Mouse (Mus musculus): ENCODE measurements around the gene Syde2. TPM values are rescaled to one million over a fixed set of nuclear protein-coding genes. Genes with fewer than 3 reads are reported as not detected.

The Syde2 gene
- polyA plus RNA-seq, 1 experiment from 2014 or later, result 0.31 TPM

DNA sequence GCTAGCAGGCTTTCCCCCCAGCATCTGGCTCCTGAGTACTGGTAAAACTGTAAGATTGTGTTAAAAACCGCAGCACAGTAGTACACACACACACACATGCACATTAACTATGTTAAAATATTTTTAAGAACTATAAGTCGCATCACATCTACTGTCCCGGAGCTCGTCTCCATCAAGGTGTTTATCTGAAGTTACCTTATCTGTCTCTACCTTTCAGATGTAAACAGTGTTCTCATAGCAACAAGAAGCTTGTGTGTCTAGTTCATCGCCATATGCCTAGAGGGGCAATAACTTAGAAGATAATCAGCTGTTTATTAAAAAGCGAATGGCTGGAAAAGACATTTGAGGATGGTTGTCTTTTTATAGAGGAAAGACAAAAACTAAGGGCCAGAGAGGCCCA is 37.8 kb downstream of the Syde2 start:
- no peaks in the 10 kb centered on the region for H3K36me3 ChIP-seq
- no peaks in the 10 kb centered on the region for H3K27me3 ChIP-seq
- no peak overlapping the region for H3K27ac ChIP-seq
- H3K9ac ChIP-seq, result no peak overlapping the region
- H3K4me3 ChIP-seq, result no peak overlapping the region
- peaks cover 6% of the 10 kb centered on the region for H3K4me1 ChIP-seq (replicated peaks)
- ATAC-seq (ENCODE audit: low FRiP score), result no peak
- H3K9me3 ChIP-seq, result no peaks in the 10 kb centered on the region
- no peak overlapping the region for H3K4me2 ChIP-seq
- 97% methylated on average over 6 of the region's 6 CpGs for WGBS

DNA sequence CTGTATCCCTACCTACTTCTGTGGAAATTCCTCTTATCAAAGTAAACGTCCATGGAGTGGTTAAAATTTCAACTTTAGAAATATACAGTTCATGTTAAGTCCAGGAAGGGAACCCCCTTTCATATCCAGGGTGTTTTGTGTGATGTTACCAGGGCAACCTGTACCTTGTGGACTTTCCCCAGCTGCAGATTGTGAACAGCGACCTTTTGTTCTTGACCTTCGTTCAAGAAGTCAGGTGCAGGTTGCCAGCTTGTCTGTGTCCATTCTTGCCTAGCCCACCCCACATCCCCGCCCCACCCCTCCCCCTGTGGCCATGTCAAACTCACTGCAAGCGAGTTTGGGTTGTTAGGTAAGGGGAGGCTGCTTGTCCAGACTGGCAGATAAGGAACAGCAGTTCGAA is 39.4 kb downstream of the Syde2 start:
- no peaks in the 10 kb centered on the region for H3K36me3 ChIP-seq
- no peak overlapping the region for H3K4me2 ChIP-seq
- H3K9ac ChIP-seq, result no peak overlapping the region
- H3K27me3 ChIP-seq, result no peaks in the 10 kb centered on the region
- no peaks in the 10 kb centered on the region for H3K9me3 ChIP-seq
- H3K4me1 ChIP-seq (replicated peaks), result peaks cover 8% of the 10 kb centered on the region
- ATAC-seq (ENCODE audit: low FRiP score), result no peak
- no peak overlapping the region for H3K4me3 ChIP-seq
- no peak overlapping the region for H3K27ac ChIP-seq
- whole genome bisulfite sequencing, result 43% methylated on average over 6 of the region's 6 CpGs

DNA sequence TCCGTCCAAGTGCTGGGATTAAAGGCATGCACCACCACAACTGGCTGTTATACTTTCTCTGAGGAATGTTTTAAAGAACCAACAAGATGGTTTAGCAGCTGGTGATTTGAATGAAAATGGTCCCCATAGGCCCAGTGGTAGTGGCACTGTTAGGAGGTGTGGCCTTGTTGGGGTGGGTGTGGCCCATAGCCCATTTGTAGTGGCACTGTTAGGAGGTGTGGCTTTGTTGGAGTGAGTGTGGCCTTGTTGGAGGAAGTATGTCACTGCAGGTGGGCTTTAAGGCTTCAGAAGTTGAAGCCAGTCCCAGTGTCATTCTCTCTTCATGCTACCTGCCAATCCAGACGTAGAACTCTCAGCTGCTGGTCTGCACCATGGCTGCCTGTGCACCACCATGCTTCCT is 40.7 kb downstream of the Syde2 start:
- Histone ChIP-seq H3K27ac (no peak overlapping the region), H3K4me1 (replicated peaks) (peaks cover 8% of the 10 kb centered on the region), H3K9me3 (no peaks in the 10 kb centered on the region), H3K36me3 (no peaks in the 10 kb centered on the region), H3K4me2 (no peak overlapping the region), H3K9ac (no peak overlapping the region), H3K27me3 (no peaks in the 10 kb centered on the region), H3K4me3 (no peak overlapping the region)
- 94% methylated on average over 2 of the region's 2 CpGs for WGBS
- ATAC-seq (ENCODE audit: low FRiP score), result no peak

DNA sequence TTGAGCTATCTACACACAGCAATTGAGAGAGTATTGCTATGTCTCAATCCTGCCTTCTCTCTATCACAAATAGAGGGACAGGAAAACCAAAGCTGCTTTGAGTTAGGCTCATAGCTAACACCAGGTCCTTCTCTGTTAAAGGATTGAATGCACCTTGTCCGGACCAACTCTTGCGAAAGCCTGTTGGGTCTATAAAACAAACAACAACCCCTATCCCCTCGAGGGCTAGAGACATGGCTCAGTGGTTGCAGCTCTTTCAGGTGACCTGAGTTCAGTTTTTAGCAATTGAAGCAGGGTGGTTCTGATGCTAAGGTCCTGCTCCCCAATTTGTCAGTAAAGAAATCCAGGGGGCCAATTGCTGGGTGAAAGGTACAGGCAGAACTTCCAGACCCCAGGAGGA is 41.6 kb downstream of the Syde2 start:
- ATAC-seq (ENCODE audit: low FRiP score), result no peak
- Histone ChIP-seq H3K36me3 (no peaks in the 10 kb centered on the region), H3K27me3 (no peaks in the 10 kb centered on the region), H3K4me2 (no peak overlapping the region), H3K9ac (no peak overlapping the region), H3K9me3 (no peaks in the 10 kb centered on the region), H3K4me1 (replicated peaks) (peaks cover 8% of the 10 kb centered on the region), H3K4me3 (no peak overlapping the region), H3K27ac (no peak overlapping the region)
- 82% methylated on average over 3 of the region's 3 CpGs for WGBS

DNA sequence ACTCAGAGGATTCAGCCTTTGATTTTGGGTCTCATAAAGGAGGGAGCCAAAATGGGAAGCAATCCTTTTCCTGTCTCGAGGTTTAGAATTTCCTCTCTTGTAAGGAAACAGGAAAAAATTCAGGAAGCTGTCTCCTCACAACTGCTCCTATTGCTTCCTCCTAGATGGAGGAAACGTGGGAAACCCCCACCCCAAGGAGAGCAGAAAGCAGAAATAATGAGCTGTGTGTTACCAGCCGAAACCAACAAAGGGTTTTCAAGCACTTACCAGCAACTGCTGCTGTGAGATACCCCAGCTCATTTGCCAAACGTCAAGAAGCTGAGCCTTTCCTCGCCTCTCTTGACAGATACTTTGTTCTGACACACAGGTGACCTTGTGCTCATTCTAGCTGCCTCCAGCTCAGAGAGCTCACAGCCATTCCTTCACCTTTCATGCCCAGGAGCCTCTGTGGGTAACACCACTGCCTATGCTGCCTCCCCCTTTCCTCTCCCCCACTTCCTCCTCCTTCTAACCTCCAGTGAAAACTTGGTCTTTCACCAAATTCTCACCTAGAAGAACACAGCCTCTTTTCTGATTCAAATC is 42.7 kb downstream of the Syde2 start:
- H3K4me2 ChIP-seq, result no peak overlapping the region
- peak overlapping the region; percentile 64 for H3K27ac ChIP-seq
- ATAC-seq (ENCODE audit: low FRiP score), result no peak
- H3K4me3 ChIP-seq, result no peak overlapping the region
- H3K4me1 ChIP-seq (replicated peaks), result peaks cover 8% of the 10 kb centered on the region
- H3K36me3 ChIP-seq, result no peaks in the 10 kb centered on the region
- H3K9ac ChIP-seq, result 0 out of 2 replicates have a peak overlapping the region, but pooled peaks have one; percentile 19
- H3K27me3 ChIP-seq, result no peaks in the 10 kb centered on the region
- no peaks in the 10 kb centered on the region for H3K9me3 ChIP-seq
- 11% methylated on average over 5 of the region's 5 CpGs for WGBS

DNA sequence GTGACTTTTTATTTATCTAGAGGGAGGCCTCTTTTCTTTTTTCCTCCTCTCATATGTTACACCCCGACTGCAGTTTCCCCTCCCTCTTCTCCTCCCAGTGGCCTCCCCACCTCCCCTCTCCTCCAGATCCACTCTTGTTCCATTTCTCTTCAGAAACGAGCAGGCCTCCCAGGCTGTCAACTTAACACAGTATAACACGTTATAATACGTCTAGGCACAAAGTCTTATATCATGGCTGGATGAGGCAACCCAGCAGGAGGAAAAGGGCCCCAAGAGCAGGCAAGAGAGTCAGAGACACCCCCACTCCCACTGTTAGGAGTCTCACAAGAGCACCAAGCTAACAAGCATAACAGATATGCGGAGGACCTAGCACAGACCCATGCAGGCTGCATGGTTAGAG is 45.3 kb downstream of the Syde2 start:
- 94% methylated on average over 5 of the region's 5 CpGs for WGBS

GRCm38 (mm10) chr3:146037906-146038305 is 50.2 kb downstream of the Syde2 start:
- no peaks in the 10 kb centered on the region for H3K9me3 ChIP-seq
- H3K4me1 ChIP-seq (replicated peaks), result peaks cover 10% of the 10 kb centered on the region
- WGBS, result 40% methylated on average over 15 of the region's 15 CpGs
- ATAC-seq (ENCODE audit: low FRiP score), result peak; percentile 41; the same call in 1 of the 2 replicates
- no peaks in the 10 kb centered on the region for H3K36me3 ChIP-seq
- H3K4me3 ChIP-seq, result no peak overlapping the region
- H3K9ac ChIP-seq, result no peak overlapping the region
- peak overlapping the region; percentile 44 for H3K27ac ChIP-seq
- no peaks in the 10 kb centered on the region for H3K27me3 ChIP-seq
- no peak overlapping the region for H3K4me2 ChIP-seq

More for the DNA sequence above, 45.3 kb downstream of the Syde2 start:
- H3K27ac ChIP-seq, result no peak overlapping the region
- ATAC-seq (ENCODE audit: low FRiP score), result no peak
- H3K9me3 ChIP-seq, result no peaks in the 10 kb centered on the region
- no peaks in the 10 kb centered on the region for H3K27me3 ChIP-seq
- H3K4me2 ChIP-seq, result no peak overlapping the region
- H3K4me3 ChIP-seq, result no peak overlapping the region
- no peaks in the 10 kb centered on the region for H3K36me3 ChIP-seq
- H3K4me1 ChIP-seq (replicated peaks), result peaks cover 14% of the 10 kb centered on the region
- H3K9ac ChIP-seq, result no peak overlapping the region

- Histone ChIP-seq H3K4me3 (no peak overlapping the region), H3K27ac (no peak overlapping the region), H3K9me3 (no peaks in the 10 kb centered on the region), H3K27me3 (no peaks in the 10 kb centered on the region), H3K4me1 (replicated peaks) (peaks cover 10% of the 10 kb centered on the region), H3K4me2 (no peak overlapping the region), H3K36me3 (no peaks in the 10 kb centered on the region), H3K9ac (no peak overlapping the region)
- 72% methylated on average over 12 of the region's 12 CpGs for WGBS
- ATAC-seq (ENCODE audit: low FRiP score), result no peak
Observed at GRCm38 (mm10) chr3:146039132-146039903, 51.6 kb downstream of the Syde2 start.

DNA sequence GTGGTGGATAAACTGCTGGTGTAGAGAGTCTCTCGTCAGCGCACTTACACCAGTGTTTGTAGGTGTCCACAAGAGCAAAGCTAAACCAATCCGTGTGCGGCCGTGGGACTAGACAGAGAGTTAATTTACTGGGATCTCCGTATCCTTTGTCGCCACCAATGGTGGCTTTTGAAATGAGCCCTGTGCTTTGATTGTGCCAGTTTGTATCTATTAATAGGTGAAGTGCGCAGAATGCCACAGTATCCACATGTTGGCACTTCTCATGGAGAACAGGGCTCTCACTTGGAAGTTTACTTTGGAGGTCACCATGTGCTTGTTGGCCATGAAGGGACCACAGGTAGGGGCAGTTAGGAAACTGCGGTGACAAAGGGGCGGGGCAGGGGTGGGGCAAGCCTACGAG is 53.7 kb downstream of the Syde2 start:
- ATAC-seq (ENCODE audit: low FRiP score), result no peak
- WGBS, result 95% methylated on average over 11 of the region's 11 CpGs

GRCm38 (mm10) chr3:146044977-146045376 is 57.3 kb downstream of the Syde2 start:
- ATAC-seq (ENCODE audit: low FRiP score), result no peak
- 47% methylated on average over 11 of the region's 11 CpGs for WGBS

More for the DNA sequence above, 53.7 kb downstream of the Syde2 start:
- H3K4me3 ChIP-seq, result no peak overlapping the region
- H3K9me3 ChIP-seq, result no peaks in the 10 kb centered on the region
- no peak overlapping the region for H3K27ac ChIP-seq
- peaks cover 10% of the 10 kb centered on the region for H3K4me1 ChIP-seq (replicated peaks)
- H3K9ac ChIP-seq, result no peak overlapping the region
- H3K27me3 ChIP-seq, result no peaks in the 10 kb centered on the region
- no peaks in the 10 kb centered on the region for H3K36me3 ChIP-seq
- H3K4me2 ChIP-seq, result no peak overlapping the region

DNA sequence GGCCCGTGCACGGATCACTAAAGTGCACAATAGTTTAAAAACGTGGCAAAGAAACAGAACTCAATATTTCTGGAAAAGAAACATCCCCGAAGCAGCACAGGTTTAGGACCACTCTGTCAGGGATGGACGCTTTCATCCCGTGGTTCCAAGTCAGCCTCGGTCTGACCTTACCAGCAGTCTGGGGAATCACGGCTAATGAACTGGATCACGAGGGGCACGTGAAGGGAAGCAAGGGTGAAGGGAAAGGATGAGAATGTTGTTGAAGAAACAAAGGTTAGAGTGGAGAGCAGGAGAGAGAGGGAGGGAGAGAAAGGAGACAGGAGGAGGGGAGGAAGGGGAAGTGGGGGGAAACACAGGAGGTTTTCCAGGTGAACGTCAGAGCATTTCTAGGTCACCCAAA is 58.4 kb downstream of the Syde2 start:
- Histone ChIP-seq H3K4me2 (no peak overlapping the region), H3K4me1 (replicated peaks) (peaks cover 11% of the 10 kb centered on the region), H3K9me3 (no peaks in the 10 kb centered on the region), H3K9ac (no peak overlapping the region), H3K4me3 (no peak overlapping the region), H3K27ac (no peak overlapping the region), H3K27me3 (peaks cover 12% of the 10 kb centered on the region; the same call in 1 of the 2 replicates), H3K36me3 (no peaks in the 10 kb centered on the region)
- 81% methylated on average over 11 of the region's 11 CpGs for WGBS
- ATAC-seq (ENCODE audit: low FRiP score), result no peak

More at GRCm38 (mm10) chr3:146044977-146045376, 57.3 kb downstream of the Syde2 start:
- Histone ChIP-seq H3K36me3 (no peaks in the 10 kb centered on the region), H3K4me3 (no peak overlapping the region), H3K9me3 (no peaks in the 10 kb centered on the region), H3K9ac (no peak overlapping the region), H3K4me1 (replicated peaks) (0 out of 2 replicates have a peak, but pooled peaks cover 4% of the 10 kb centered on the region), H3K27ac (no peak overlapping the region), H3K4me2 (no peak overlapping the region), H3K27me3 (peaks cover 12% of the 10 kb centered on the region; the same call in 1 of the 2 replicates)

GRCm38 (mm10) chr3:146047704-146048207 is 60.1 kb downstream of the Syde2 start:
- ATAC-seq (ENCODE audit: low FRiP score), result no peak
- Histone ChIP-seq H3K4me1 (replicated peaks) (peaks cover 21% of the 10 kb centered on the region), H3K4me3 (no peak overlapping the region), H3K9ac (no peak overlapping the region), H3K27me3 (peaks cover 12% of the 10 kb centered on the region; the same call in 1 of the 2 replicates), H3K36me3 (no peaks in the 10 kb centered on the region), H3K27ac (no peak overlapping the region), H3K9me3 (no peaks in the 10 kb centered on the region), H3K4me2 (0 out of 2 replicates have a peak overlapping the region, but pooled peaks have one; percentile 4)
- WGBS, result 27% methylated on average over 15 of the region's 15 CpGs

Data from hindbrain, embryonic 13.5 days (tissue).